12 mouse cellular contexts compared by ENCODE assay signal in genomic region chr13:54378051-54378450, GRCm38 (mm10). TPM values are rescaled to one million over a fixed set of nuclear protein-coding genes. Genes with fewer than 3 reads are reported as not detected.
DNase-seq lines count a peak whose midpoint lies in the region; ATAC-seq and TF ChIP-seq lines count a peak whose summit lies in the region.
"Had no signal": no experiment of that assay in that cellular context is flagged by ENCODE, and none has a peak within 500 bp of the region (broad histone marks: within the 10 kb centered on the region; RNA-seq: fewer than 3 reads in every experiment).

No protein-coding gene starts in this region.

- H3K4me1 ChIP-seq in limb, embryonic 11.5 days (ENCODE audit: control insufficient read depth, insufficient read depth, low read length) = no peaks in the 10 kb centered on the region
- peaks cover 3% of the 10 kb centered on the region for H3K4me1 ChIP-seq in limb, embryonic 10.5 days
- H3K4me1 ChIP-seq in liver, postnatal 0 days (ENCODE audit: insufficient read depth) = peaks cover 9% of the 10 kb centered on the region
- H3K4me1 ChIP-seq: limb, embryonic 13.5 days had no signal

- 66% methylated on average over 3 of the region's 3 CpGs for WGBS in limb, embryonic 11.5 days
- WGBS in limb, embryonic 10.5 days = 66% methylated on average over 3 of the region's 3 CpGs
- whole genome bisulfite sequencing in liver, postnatal 0 days (ENCODE audit: insufficient replicate concordance) = 64% methylated on average over 3 of the region's 3 CpGs

- no peaks in the 10 kb centered on the region for H3K27me3 ChIP-seq in limb, embryonic 11.5 days (ENCODE audit: control insufficient read depth, insufficient read depth, low read length)
- H3K27me3 ChIP-seq in limb, embryonic 10.5 days (ENCODE audit: low read depth, poor library complexity, severe bottlenecking) = peaks cover 19% of the 10 kb centered on the region
- no peaks in the 10 kb centered on the region for H3K27me3 ChIP-seq in liver, postnatal 0 days (ENCODE audit: insufficient read depth, low read length)
- H3K27me3 ChIP-seq: midbrain, embryonic 15.5 days had no signal

- no peak overlapping the region for H3K9ac ChIP-seq in limb, embryonic 11.5 days (ENCODE audit: low read length)
- H3K9ac ChIP-seq in liver, postnatal 0 days (replicated peaks) = no peak overlapping the region
- H3K9ac ChIP-seq: kidney, embryonic 15.5 days; limb, embryonic 13.5 days; midbrain, embryonic 15.5 days had no signal

- TF ChIP-seq EP300 in liver, postnatal 0 days (IDR thresholded peaks at IDR 0.05; ENCODE audit: low read depth) = no peak

- peak; percentile 52 for TF ChIP-seq CTCF in liver, postnatal 0 days (IDR thresholded peaks at IDR 0.05; ENCODE audit: low read depth)

- no peaks in the 10 kb centered on the region for H3K9me3 ChIP-seq in limb, embryonic 11.5 days (ENCODE audit: control insufficient read depth, low read length)
- no peaks in the 10 kb centered on the region for H3K9me3 ChIP-seq in limb, embryonic 10.5 days (replicated peaks)
- no peaks in the 10 kb centered on the region for H3K9me3 ChIP-seq in liver, postnatal 0 days (ENCODE audit: low read length)
- H3K9me3 ChIP-seq: kidney, embryonic 15.5 days; limb, embryonic 13.5 days; midbrain, embryonic 15.5 days had no signal

- H3K27ac ChIP-seq in limb, embryonic 11.5 days (replicated peaks; ENCODE audit: low read depth, low read length) = no peak overlapping the region
- H3K27ac ChIP-seq in limb, embryonic 10.5 days = no peak overlapping the region
- no peak overlapping the region for H3K27ac ChIP-seq in liver, postnatal 0 days (ENCODE audit: low read depth)
- H3K27ac ChIP-seq: kidney, embryonic 15.5 days; limb, embryonic 13.5 days; midbrain, embryonic 15.5 days had no signal

- H3K4me3 ChIP-seq in limb, embryonic 11.5 days (ENCODE audit: low read depth, low read length) = no peak overlapping the region
- no peak overlapping the region for H3K4me3 ChIP-seq in limb, embryonic 10.5 days
- no peak overlapping the region for H3K4me3 ChIP-seq in liver, postnatal 0 days (ENCODE audit: low read depth, low read length)
- H3K4me3 ChIP-seq: kidney, embryonic 15.5 days; limb, embryonic 13.5 days; midbrain, embryonic 15.5 days had no signal

- peak; percentile 23 for DNase-seq in CD4-positive, CD25-positive, alpha-beta regulatory T cell, adult 2 months (ENCODE audit: low read depth, low spot score)
- DNase-seq in limb, embryonic 11.5 days (ENCODE audit: low spot score) = peak; percentile 40
- DNase-seq in limb, embryonic 10.5 days (ENCODE audit: low spot score) = no peak
- DNase-seq in WW6 (ENCODE audit: low read depth, low spot score) = peak; percentile 40
- no peak for DNase-seq in liver, postnatal 0 days
- DNase-seq in urinary bladder, postnatal 25 days (ENCODE audit: low spot score) = no peak
- no peak for DNase-seq in yolk sac, embryonic 10.5 days (ENCODE audit: low spot score)
- DNase-seq: adrenal gland, adult 8-10 months had no signal

- H3K36me3 ChIP-seq in limb, embryonic 11.5 days (ENCODE audit: control insufficient read depth, insufficient read depth, low read length) = no peaks in the 10 kb centered on the region
- no peaks in the 10 kb centered on the region for H3K36me3 ChIP-seq in limb, embryonic 10.5 days
- no peaks in the 10 kb centered on the region; the same call in 1 of the 2 replicates for H3K36me3 ChIP-seq in liver, postnatal 0 days (replicated peaks; ENCODE audit: insufficient read depth, low read length)
- H3K36me3 ChIP-seq: kidney, embryonic 15.5 days; limb, embryonic 13.5 days had no signal

- H3K4me2 ChIP-seq in limb, embryonic 11.5 days (ENCODE audit: low read depth, severe bottlenecking) = no peak overlapping the region
- H3K4me2 ChIP-seq in liver, postnatal 0 days (ENCODE audit: low read depth, low read length) = no peak overlapping the region
- H3K4me2 ChIP-seq: kidney, embryonic 15.5 days; limb, embryonic 13.5 days; midbrain, embryonic 15.5 days had no signal

- ATAC-seq in CD4-positive, CD25-positive, alpha-beta regulatory T cell, adult 4 months = no peak
- ATAC-seq in limb, embryonic 11.5 days (ENCODE audit: insufficient number of reproducible peaks, low FRiP score, low TSS enrichment, low read depth) = no peak
- no peak for ATAC-seq in liver, postnatal 0 days
- ATAC-seq: midbrain, embryonic 15.5 days had no signal

RNA-seq across cellular contexts. Expression of gene Cplx2, which starts 6.9 kb away (rescaled TPM):
- polyA plus RNA-seq in CD4-positive, CD25-positive, alpha-beta regulatory T cell, adult 4 months (2017; shearing (Covaris generic)) = not detected
- polyA plus RNA-seq in limb, embryonic 11.5 days (2014; fragmentation: Nextera tagmentation; extraction: Ambion mirVana) = 3.4 and 4.3 TPM in 2 replicates
- 2.5 and 3.5 TPM in 2 replicates for polyA plus RNA-seq in limb, embryonic 10.5 days (2016; fragmentation: Nextera tagmentation; extraction: Ambion mirVana)
- 0.89 and 0.97 TPM in 2 replicates for polyA plus RNA-seq in liver, postnatal 0 days (2015; fragmentation: Nextera tagmentation; extraction: Ambion mirVana)

Comparison
In these comparisons a context has a peak if more than half of its experiments do, and no peak if none do; other contexts are left out.
1. DNase-seq: peak in CD4-positive, CD25-positive, alpha-beta regulatory T cell, adult 2 months (single experiment), limb, embryonic 11.5 days (single experiment) and WW6 (single experiment); none in limb, embryonic 10.5 days (single experiment), liver, postnatal 0 days (single experiment), urinary bladder, postnatal 25 days (single experiment) and yolk sac, embryonic 10.5 days (single experiment).